Mouse (Mus musculus): ENCODE results near the gene Phrf1. TPM values are rescaled to one million over a fixed set of nuclear protein-coding genes. Genes with fewer than 3 reads are reported as not detected.

The Phrf1 gene
- polyA plus RNA-seq, 1 experiment, result 32.0 TPM

GRCm38 (mm10) chr7:141193348-141193856, 35.2 kb upstream of the Phrf1 start:
- H3K4me1 ChIP-seq (ENCODE audit: control insufficient read depth, insufficient read depth, low read length), result peaks cover 14% of the 10 kb centered on the region

GRCm38 (mm10) chr7:141193948-141194347, 34.6 kb upstream of the Phrf1 start, which contains the start of the genes Hras and Lrrc56:
Gene Hras, minus strand, starts transcription at chr7:141194005.
Gene Lrrc56, plus strand, starts transcription at chr7:141194157.
- Histone ChIP-seq H3K4me1 (ENCODE audit: control insufficient read depth, insufficient read depth, low read length) (peaks cover 14% of the 10 kb centered on the region), H3K27ac (ENCODE audit: insufficient read depth, low read length) (peak within 1 kb of the TSS; percentile 16), H3K4me3 (replicated peaks; ENCODE audit: insufficient read depth, low read depth, low read length) (peak within 1 kb of the TSS; percentile 73), H3K27me3 (ENCODE audit: control insufficient read depth, insufficient read depth, low read length) (no peaks in the 10 kb centered on the region)
- peak; percentile 98 to 99 for DNase-seq
- under 1% methylated on average over 38 of the region's 39 CpGs for WGBS
- TF ChIP-seq CTCF (IDR thresholded peaks at IDR 0.05; ENCODE audit: borderline replicate concordance, insufficient read depth, low read depth, low read length) (no peak), POLR2A (IDR thresholded peaks at IDR 0.05; ENCODE audit: borderline replicate concordance, insufficient read depth, low read length) (peak; percentile 97)

More at GRCm38 (mm10) chr7:141193348-141193856, 35.2 kb upstream of the Phrf1 start:
- Histone ChIP-seq H3K4me3 (replicated peaks; ENCODE audit: insufficient read depth, low read depth, low read length) (peak overlapping the region; percentile 73), H3K27ac (ENCODE audit: insufficient read depth, low read length) (peak overlapping the region; percentile 16), H3K27me3 (ENCODE audit: control insufficient read depth, insufficient read depth, low read length) (no peaks in the 10 kb centered on the region)
- TF ChIP-seq CTCF (IDR thresholded peaks at IDR 0.05; ENCODE audit: borderline replicate concordance, insufficient read depth, low read depth, low read length) (no peak), POLR2A (IDR thresholded peaks at IDR 0.05; ENCODE audit: borderline replicate concordance, insufficient read depth, low read length) (no peak)
- no peak for DNase-seq
- WGBS, result 1% methylated on average over 43 of the region's 43 CpGs

GRCm38 (mm10) chr7:141194409-141194808, 34.2 kb upstream of the Phrf1 start:
- no peak for TF ChIP-seq CTCF (IDR thresholded peaks at IDR 0.05; ENCODE audit: borderline replicate concordance, insufficient read depth, low read depth, low read length)
- no peak for TF ChIP-seq POLR2A (IDR thresholded peaks at IDR 0.05; ENCODE audit: borderline replicate concordance, insufficient read depth, low read length)
- Histone ChIP-seq H3K27me3 (ENCODE audit: control insufficient read depth, insufficient read depth, low read length) (no peaks in the 10 kb centered on the region), H3K27ac (ENCODE audit: insufficient read depth, low read length) (no peak overlapping the region; the same call in 1 of the 2 replicates), H3K4me1 (ENCODE audit: control insufficient read depth, insufficient read depth, low read length) (peaks cover 14% of the 10 kb centered on the region), H3K4me3 (replicated peaks; ENCODE audit: insufficient read depth, low read depth, low read length) (peak overlapping the region; percentile 70)
- WGBS, result under 1% methylated on average over 23 of the region's 23 CpGs
- DNase-seq, result no peak

- 2% methylated on average over 28 of the region's 28 CpGs for WGBS
- peaks cover 14% of the 10 kb centered on the region for H3K4me1 ChIP-seq (ENCODE audit: control insufficient read depth, insufficient read depth, low read length)
- no peaks in the 10 kb centered on the region for H3K27me3 ChIP-seq (ENCODE audit: control insufficient read depth, insufficient read depth, low read length)
- no peak overlapping the region for H3K27ac ChIP-seq (ENCODE audit: insufficient read depth, low read length)
- DNase-seq, result peak; percentile 78
- TF ChIP-seq POLR2A (IDR thresholded peaks at IDR 0.05; ENCODE audit: borderline replicate concordance, insufficient read depth, low read length) (no peak), CTCF (IDR thresholded peaks at IDR 0.05; ENCODE audit: borderline replicate concordance, insufficient read depth, low read depth, low read length) (no peak)
- peak overlapping the region; percentile 70 for H3K4me3 ChIP-seq (replicated peaks; ENCODE audit: insufficient read depth, low read depth, low read length)
Observed at GRCm38 (mm10) chr7:141194830-141195229, 33.8 kb upstream of the Phrf1 start.

GRCm38 (mm10) chr7:141195754-141196153, 32.8 kb upstream of the Phrf1 start:
- DNase-seq, result no peak
- Histone ChIP-seq H3K27ac (ENCODE audit: insufficient read depth, low read length) (no peak overlapping the region), H3K4me3 (replicated peaks; ENCODE audit: insufficient read depth, low read depth, low read length) (no peak overlapping the region), H3K27me3 (ENCODE audit: control insufficient read depth, insufficient read depth, low read length) (no peaks in the 10 kb centered on the region), H3K4me1 (ENCODE audit: control insufficient read depth, insufficient read depth, low read length) (peaks cover 14% of the 10 kb centered on the region)
- TF ChIP-seq CTCF (IDR thresholded peaks at IDR 0.05; ENCODE audit: borderline replicate concordance, insufficient read depth, low read depth, low read length), result no peak
- no peak for TF ChIP-seq POLR2A (IDR thresholded peaks at IDR 0.05; ENCODE audit: borderline replicate concordance, insufficient read depth, low read length)
- WGBS, result 94% methylated on average over 2 of the region's 2 CpGs

- WGBS, result 86% methylated on average over 8 of the region's 8 CpGs
Observed at GRCm38 (mm10) chr7:141196619-141197282, 31.8 kb upstream of the Phrf1 start.

GRCm38 (mm10) chr7:141198121-141198520, 30.5 kb upstream of the Phrf1 start:
- 98% methylated on average over 4 of the region's 4 CpGs for WGBS
- peaks cover 3% of the 10 kb centered on the region; the same call in 1 of the 2 replicates for H3K4me1 ChIP-seq (ENCODE audit: control insufficient read depth, insufficient read depth, low read length)
- no peak for TF ChIP-seq POLR2A (IDR thresholded peaks at IDR 0.05; ENCODE audit: borderline replicate concordance, insufficient read depth, low read length)
- no peak for TF ChIP-seq CTCF (IDR thresholded peaks at IDR 0.05; ENCODE audit: borderline replicate concordance, insufficient read depth, low read depth, low read length)
- no peak for DNase-seq
- no peak overlapping the region for H3K27ac ChIP-seq (ENCODE audit: insufficient read depth, low read length)
- H3K4me3 ChIP-seq (replicated peaks; ENCODE audit: insufficient read depth, low read depth, low read length), result no peak overlapping the region
- no peaks in the 10 kb centered on the region for H3K27me3 ChIP-seq (ENCODE audit: control insufficient read depth, insufficient read depth, low read length)

More at GRCm38 (mm10) chr7:141196619-141197282, 31.8 kb upstream of the Phrf1 start:
- Histone ChIP-seq H3K27ac (ENCODE audit: insufficient read depth, low read length) (no peak overlapping the region), H3K27me3 (ENCODE audit: control insufficient read depth, insufficient read depth, low read length) (no peaks in the 10 kb centered on the region), H3K4me1 (ENCODE audit: control insufficient read depth, insufficient read depth, low read length) (peaks cover 14% of the 10 kb centered on the region), H3K4me3 (replicated peaks; ENCODE audit: insufficient read depth, low read depth, low read length) (no peak overlapping the region)
- TF ChIP-seq CTCF (IDR thresholded peaks at IDR 0.05; ENCODE audit: borderline replicate concordance, insufficient read depth, low read depth, low read length) (no peak), POLR2A (IDR thresholded peaks at IDR 0.05; ENCODE audit: borderline replicate concordance, insufficient read depth, low read length) (no peak)
- DNase-seq, result no peak

GRCm38 (mm10) chr7:141204546-141204945, 24.0 kb upstream of the Phrf1 start:
- H3K4me3 ChIP-seq (replicated peaks; ENCODE audit: insufficient read depth, low read depth, low read length), result no peak overlapping the region
- H3K27ac ChIP-seq (ENCODE audit: insufficient read depth, low read length), result no peak overlapping the region
- DNase-seq, result no peak
- H3K4me1 ChIP-seq (ENCODE audit: control insufficient read depth, insufficient read depth, low read length), result no peaks in the 10 kb centered on the region
- WGBS, result 61% methylated on average over 3 of the region's 3 CpGs
- TF ChIP-seq POLR2A (IDR thresholded peaks at IDR 0.05; ENCODE audit: borderline replicate concordance, insufficient read depth, low read length), result no peak
- TF ChIP-seq CTCF (IDR thresholded peaks at IDR 0.05; ENCODE audit: borderline replicate concordance, insufficient read depth, low read depth, low read length), result no peak
- no peaks in the 10 kb centered on the region for H3K27me3 ChIP-seq (ENCODE audit: control insufficient read depth, insufficient read depth, low read length)

All from cerebellum, adult 2 months (tissue).